Comparison of ENCODE assay signal across 18 mouse cellular contexts in genomic region chr6:145893366-145894021, GRCm38 (mm10). TPM values are rescaled to one million over a fixed set of nuclear protein-coding genes. Genes with fewer than 3 reads are reported as not detected.
DNase-seq lines count a peak whose midpoint lies in the region; ATAC-seq and TF ChIP-seq lines count a peak whose summit lies in the region.
"Had no signal": no experiment of that assay in that cellular context is flagged by ENCODE, and none has a peak within 500 bp of the region (broad histone marks: within the 10 kb centered on the region; RNA-seq: fewer than 3 reads in every experiment).

No protein-coding gene starts in this region.

- H3K4me3 ChIP-seq in G1E (ENCODE audit: low read depth, low read length): no peak overlapping the region
- H3K4me3 ChIP-seq in kidney, embryonic 16.5 days (ENCODE audit: low read length): no peak overlapping the region
- no peak overlapping the region for H3K4me3 ChIP-seq in hindbrain, embryonic 13.5 days
- H3K4me3 ChIP-seq: heart, embryonic 10.5 days; limb, embryonic 12.5 days; liver, embryonic 13.5 days; neural tube, embryonic 12.5 days had no signal

- no peaks in the 10 kb centered on the region for H3K4me1 ChIP-seq in G1E (ENCODE audit: insufficient read depth, low read depth, low read length)
- H3K4me1 ChIP-seq in kidney, embryonic 16.5 days (ENCODE audit: insufficient read depth, low read length): no peaks in the 10 kb centered on the region
- peaks cover 5% of the 10 kb centered on the region for H3K4me1 ChIP-seq in hindbrain, embryonic 13.5 days (replicated peaks)
- H3K4me1 ChIP-seq: liver, embryonic 13.5 days; neural tube, embryonic 12.5 days had no signal

- H3K9me3 ChIP-seq in G1E (replicated peaks): peaks cover 65% of the 10 kb centered on the region
- no peaks in the 10 kb centered on the region for H3K9me3 ChIP-seq in kidney, embryonic 16.5 days (ENCODE audit: low read length)
- H3K9me3 ChIP-seq in hindbrain, embryonic 13.5 days: no peaks in the 10 kb centered on the region
- H3K9me3 ChIP-seq: heart, embryonic 10.5 days; limb, embryonic 12.5 days; liver, embryonic 13.5 days; neural tube, embryonic 12.5 days had no signal

- H3K9ac ChIP-seq in kidney, embryonic 16.5 days (replicated peaks; ENCODE audit: low read length): no peak overlapping the region
- H3K9ac ChIP-seq in hindbrain, embryonic 13.5 days: no peak overlapping the region
- H3K9ac ChIP-seq: limb, embryonic 12.5 days; liver, embryonic 13.5 days; neural tube, embryonic 12.5 days had no signal

- H3K27me3 ChIP-seq in G1E (ENCODE audit: insufficient read depth, low read length): no peaks in the 10 kb centered on the region
- no peaks in the 10 kb centered on the region for H3K27me3 ChIP-seq in kidney, embryonic 16.5 days (ENCODE audit: insufficient read depth, low read length)
- no peaks in the 10 kb centered on the region for H3K27me3 ChIP-seq in hindbrain, embryonic 13.5 days
- H3K27me3 ChIP-seq: limb, embryonic 12.5 days; liver, embryonic 13.5 days; neural tube, embryonic 12.5 days had no signal

- TF ChIP-seq CTCF in G1E (IDR thresholded peaks at IDR 0.05; ENCODE audit: low read depth, low read length): no peak

- intact Hi-C loops in heart, postnatal 14 days (cut with DNase I): no loop called here

- WGBS in kidney, embryonic 16.5 days: 84% methylated on average over 13 of the region's 13 CpGs
- 87% methylated on average over 13 of the region's 13 CpGs for WGBS in hindbrain, embryonic 13.5 days

- DNase-seq in heart, adult 11 months: peak; percentile 85
- DNase-seq in heart, postnatal 14 days: no peak
- no peak for DNase-seq in G1E (ENCODE audit: low spot score)
- peak; percentile 32 to 68 for DNase-seq in spleen, postnatal 10 days (ENCODE audit: low spot score in 2 of 2)
- DNase-seq in kidney, postnatal 36 days: no peak
- DNase-seq: adrenal gland, adult 2 months; cerebellum, postnatal 10 days; embryo, embryonic 11 days; gastrocnemius, postnatal 36 days; liver, embryonic 13.5 days; thymus, adult 2 months had no signal

- H3K4me2 ChIP-seq in kidney, embryonic 16.5 days (replicated peaks; ENCODE audit: low read depth, low read length): no peak overlapping the region
- no peak overlapping the region for H3K4me2 ChIP-seq in hindbrain, embryonic 13.5 days
- H3K4me2 ChIP-seq: limb, embryonic 12.5 days; liver, embryonic 13.5 days; neural tube, embryonic 12.5 days had no signal

- H3K27ac ChIP-seq in kidney, embryonic 16.5 days (ENCODE audit: low read length): no peak overlapping the region
- H3K27ac ChIP-seq in hindbrain, embryonic 13.5 days: no peak overlapping the region
- H3K27ac ChIP-seq: heart, embryonic 10.5 days; limb, embryonic 12.5 days; liver, embryonic 13.5 days; neural tube, embryonic 12.5 days had no signal

- H3K36me3 ChIP-seq in G1E (replicated peaks): no peaks in the 10 kb centered on the region
- H3K36me3 ChIP-seq in kidney, embryonic 16.5 days (ENCODE audit: insufficient read depth, low read length): no peaks in the 10 kb centered on the region
- no peaks in the 10 kb centered on the region for H3K36me3 ChIP-seq in hindbrain, embryonic 13.5 days
- H3K36me3 ChIP-seq: heart, embryonic 10.5 days; limb, embryonic 12.5 days; liver, embryonic 13.5 days; neural tube, embryonic 12.5 days had no signal

- ATAC-seq in G1E (ENCODE audit: extremely low read depth, insufficient number of reproducible peaks, low FRiP score, poor library complexity, severe bottlenecking): peak; percentile 22; the same call in 1 of the 2 replicates
- ATAC-seq in monocyte, adult 5-6 weeks (replicated peaks; ENCODE audit: insufficient number of reproducible peaks, low FRiP score, low TSS enrichment, poor library complexity, severe bottlenecking): 0 out of 2 replicates have a peak, but pooled peaks have one; percentile 31
- ATAC-seq in kidney, embryonic 16.5 days (ENCODE audit: low FRiP score, low TSS enrichment): no peak
- no peak for ATAC-seq in hindbrain, embryonic 13.5 days (ENCODE audit: low FRiP score)
- ATAC-seq: forebrain, embryonic 16.5 days had no signal

RNA-seq across cellular contexts. Expression of gene Bhlhe41, which starts 28.1 kb away (rescaled TPM):
- total RNA-seq in heart, postnatal 14 days (2021): 10 to 100 TPM; 12.1 to 15.9 TPM
- total RNA-seq in G1E (2014; fragmentation: Nextera tagmentation): not detected in 2 replicates
- 0.11 TPM in 1 of 2 replicates, not detected in the other for total RNA-seq in G1E (2017)
- polyA plus RNA-seq in G1E (2012): 0.01 TPM in 1 of 2 replicates, not detected in the other
- total RNA-seq in monocyte, adult 5-6 weeks (2017): 2.9 to 9.1 TPM (median 5.9 TPM) in 3 replicates
- 0.94 and 1.1 TPM in 2 replicates for polyA plus RNA-seq in kidney, embryonic 16.5 days (2015; fragmentation: Nextera tagmentation; extraction: Ambion mirVana)
- 4.0 and 4.1 TPM in 2 replicates for polyA plus RNA-seq in hindbrain, embryonic 13.5 days (2015; fragmentation: Nextera tagmentation; extraction: Ambion mirVana)

RNA-seq across cellular contexts. Expression of gene Sspn, which starts 37.9 kb away (rescaled TPM):
- total RNA-seq in heart, postnatal 14 days (2021): 100 to 1,000 TPM; 133 to 136 TPM
- total RNA-seq in G1E (2014; fragmentation: Nextera tagmentation) (not detected in 2 replicates), G1E (2017) (0.06 and 0.11 TPM in 2 replicates)
- polyA plus RNA-seq in G1E (2012): not detected in 2 replicates
- total RNA-seq in monocyte, adult 5-6 weeks (2017): 2.8 to 5.6 TPM (median 4.9 TPM) in 3 replicates
- 11.7 and 12.3 TPM in 2 replicates for polyA plus RNA-seq in kidney, embryonic 16.5 days (2015; fragmentation: Nextera tagmentation; extraction: Ambion mirVana)
- 3.3 and 4.4 TPM in 2 replicates for polyA plus RNA-seq in hindbrain, embryonic 13.5 days (2015; fragmentation: Nextera tagmentation; extraction: Ambion mirVana)

Comparison
In these comparisons a context has a peak if more than half of its experiments do, and no peak if none do; other contexts are left out.
1. DNase-seq: peak in heart, adult 11 months (single experiment) and spleen, postnatal 10 days (2 of 2); none in heart, postnatal 14 days (0 of 2), G1E (single experiment) and kidney, postnatal 36 days (0 of 2).
2. ATAC-seq: peak in G1E (single experiment) and monocyte, adult 5-6 weeks (single experiment); none in kidney, embryonic 16.5 days (single experiment) and hindbrain, embryonic 13.5 days (single experiment).
3. RNA of gene Sspn, which starts 37.9 kb away (total RNA-seq): 133 to 136 TPM in heart, postnatal 14 days; 2.8 to 5.6 TPM in monocyte, adult 5-6 weeks and 0.06 to 0.11 TPM in G1E; every median in the first group is over 10 times any median in the second.